Mouse (Mus musculus): ENCODE measurements around the gene Ifna4. TPM values are rescaled to one million over a fixed set of nuclear protein-coding genes. Genes with fewer than 3 reads are reported as not detected.
"Not testable (repeated sequence)": the region's sequence is repeated elsewhere in the genome, so short reads cannot be mapped to it uniquely, and the experiment has no call there.

Gene Ifna4
- not detected in 2 replicates for polyA plus RNA-seq (2015; fragmentation: Nextera tagmentation; extraction: Ambion mirVana)

DNA sequence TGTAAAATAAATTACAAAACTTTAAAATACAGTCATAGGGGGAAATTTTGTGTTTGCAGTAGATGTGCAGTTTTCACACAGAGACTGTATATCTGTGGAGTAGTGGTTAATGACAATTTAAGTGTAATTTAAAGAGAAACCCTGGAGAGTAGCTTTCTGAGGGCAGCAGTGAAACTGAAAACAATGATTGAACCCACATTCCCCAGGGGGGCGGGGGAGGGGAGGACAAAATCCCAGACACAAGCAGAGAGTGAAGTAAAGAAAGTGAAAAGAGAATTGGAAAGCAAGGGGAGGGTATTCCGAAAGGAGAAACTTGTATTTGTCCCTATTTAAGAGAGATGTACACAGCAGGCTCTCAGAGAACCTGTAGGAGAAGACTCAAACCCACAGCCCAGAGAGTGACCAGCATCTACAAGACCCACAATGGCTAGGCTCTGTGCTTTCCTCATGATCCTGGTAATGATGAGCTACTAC is at the start of gene Ifna4:
Gene Ifna4 (plus strand): TSS at position 424 of the 474 bp plus-strand sequence.
- no peak within 1 kb of the TSS for H3K4me2 ChIP-seq (ENCODE audit: low read depth, low read length)
- ATAC-seq (ENCODE audit: insufficient read depth, low FRiP score): no peak
- H3K9ac ChIP-seq (ENCODE audit: low read length): no peak within 1 kb of the TSS
- no peaks in the 10 kb centered on the region for H3K4me1 ChIP-seq (ENCODE audit: control insufficient read depth, insufficient read depth, low read length)
- H3K4me3 ChIP-seq (replicated peaks; ENCODE audit: low read length): no peak within 1 kb of the TSS
- H3K36me3 ChIP-seq (ENCODE audit: control insufficient read depth, insufficient read depth, low read length): no peaks in the 10 kb centered on the region
- WGBS: 51% methylated on average over 2 of the region's 2 CpGs
- H3K27me3 ChIP-seq (ENCODE audit: control insufficient read depth, insufficient read depth, low read length): no peaks in the 10 kb centered on the region
- no peak within 1 kb of the TSS for H3K27ac ChIP-seq (ENCODE audit: low read length)
- H3K9me3 ChIP-seq (replicated peaks; ENCODE audit: control insufficient read depth, low read length): no peaks in the 10 kb centered on the region

- not testable (repeated sequence) for H3K4me2 ChIP-seq (ENCODE audit: low read depth, low read length); H3K9me3 ChIP-seq (replicated peaks; ENCODE audit: control insufficient read depth, low read length); H3K27ac ChIP-seq (ENCODE audit: low read length); ATAC-seq (ENCODE audit: insufficient read depth, low FRiP score); H3K9ac ChIP-seq (ENCODE audit: low read length); H3K27me3 ChIP-seq (ENCODE audit: control insufficient read depth, insufficient read depth, low read length); H3K4me3 ChIP-seq (replicated peaks; ENCODE audit: low read length); H3K4me1 ChIP-seq (ENCODE audit: control insufficient read depth, insufficient read depth, low read length); H3K36me3 ChIP-seq (ENCODE audit: control insufficient read depth, insufficient read depth, low read length)
- 2% methylated on average over 9 of the region's 52 CpGs for WGBS
Measured at GRCm38 (mm10) chr4:88793936-88794675, 47.6 kb upstream of the Ifna4 start, which contains the start of gene Gm13275. TSS of gene Gm13275 (plus strand) at chr4:88794487.

DNA sequence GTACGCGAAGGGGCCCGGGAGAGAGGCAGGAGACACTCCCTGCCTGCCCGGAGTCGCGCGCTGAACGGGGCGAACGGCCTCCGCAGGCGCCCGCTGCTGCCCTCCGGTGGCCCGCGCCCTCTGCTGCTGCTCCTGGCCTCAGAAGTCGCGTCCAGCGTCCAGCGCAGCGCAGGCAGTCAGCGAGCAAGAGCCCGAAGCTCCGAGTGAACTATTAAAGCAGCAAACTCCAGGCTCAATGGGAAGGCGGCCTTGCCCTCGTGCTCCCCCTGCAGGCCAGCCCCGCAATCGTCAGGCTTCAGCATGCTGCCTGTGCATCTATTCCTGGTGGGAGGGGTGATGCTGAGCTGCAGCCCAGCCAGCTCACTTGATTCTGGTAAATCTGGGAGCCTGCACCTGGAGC is 44.6 kb upstream of the Ifna4 start, which contains the start of gene Gm13279:
Gene Gm13279 (plus strand): TSS at position 301 of the 400 bp plus-strand sequence.
- H3K4me3 ChIP-seq (replicated peaks; ENCODE audit: low read length); H3K27me3 ChIP-seq (ENCODE audit: control insufficient read depth, insufficient read depth, low read length); ATAC-seq (ENCODE audit: insufficient read depth, low FRiP score); H3K36me3 ChIP-seq (ENCODE audit: control insufficient read depth, insufficient read depth, low read length); H3K9ac ChIP-seq (ENCODE audit: low read length); H3K4me1 ChIP-seq (ENCODE audit: control insufficient read depth, insufficient read depth, low read length); H3K27ac ChIP-seq (ENCODE audit: low read length); H3K9me3 ChIP-seq (replicated peaks; ENCODE audit: control insufficient read depth, low read length); H3K4me2 ChIP-seq (ENCODE audit: low read depth, low read length): not testable (repeated sequence)
- WGBS: no CpG with 5 or more reads among the region's 28 CpGs

- H3K4me1 ChIP-seq (ENCODE audit: control insufficient read depth, insufficient read depth, low read length); H3K9ac ChIP-seq (ENCODE audit: low read length); H3K36me3 ChIP-seq (ENCODE audit: control insufficient read depth, insufficient read depth, low read length); ATAC-seq (ENCODE audit: insufficient read depth, low FRiP score); H3K4me2 ChIP-seq (ENCODE audit: low read depth, low read length); H3K9me3 ChIP-seq (replicated peaks; ENCODE audit: control insufficient read depth, low read length); H3K27me3 ChIP-seq (ENCODE audit: control insufficient read depth, insufficient read depth, low read length); H3K4me3 ChIP-seq (replicated peaks; ENCODE audit: low read length); H3K27ac ChIP-seq (ENCODE audit: low read length): not testable (repeated sequence)
- WGBS: 13% methylated on average over 4 of the region's 7 CpGs
Measured at GRCm38 (mm10) chr4:88799365-88799764, 42.3 kb upstream of the Ifna4 start, which contains the start of gene Gm13285. TSS of gene Gm13285 (plus strand) at chr4:88799665.

- not testable (repeated sequence) for H3K36me3 ChIP-seq (ENCODE audit: control insufficient read depth, insufficient read depth, low read length); H3K4me2 ChIP-seq (ENCODE audit: low read depth, low read length); ATAC-seq (ENCODE audit: insufficient read depth, low FRiP score); H3K27me3 ChIP-seq (ENCODE audit: control insufficient read depth, insufficient read depth, low read length); H3K9me3 ChIP-seq (replicated peaks; ENCODE audit: control insufficient read depth, low read length); H3K9ac ChIP-seq (ENCODE audit: low read length); H3K4me3 ChIP-seq (replicated peaks; ENCODE audit: low read length); H3K4me1 ChIP-seq (ENCODE audit: control insufficient read depth, insufficient read depth, low read length); H3K27ac ChIP-seq (ENCODE audit: low read length)
- WGBS: no CpG with 5 or more reads among the region's 29 CpGs
Measured at GRCm38 (mm10) chr4:88802954-88803353, 38.7 kb upstream of the Ifna4 start, which contains the start of gene Gm13287. TSS of gene Gm13287 (plus strand) at chr4:88803254.

- H3K27me3 ChIP-seq (ENCODE audit: control insufficient read depth, insufficient read depth, low read length); H3K9ac ChIP-seq (ENCODE audit: low read length); H3K27ac ChIP-seq (ENCODE audit: low read length); H3K4me2 ChIP-seq (ENCODE audit: low read depth, low read length); H3K9me3 ChIP-seq (replicated peaks; ENCODE audit: control insufficient read depth, low read length); H3K4me1 ChIP-seq (ENCODE audit: control insufficient read depth, insufficient read depth, low read length); H3K36me3 ChIP-seq (ENCODE audit: control insufficient read depth, insufficient read depth, low read length); ATAC-seq (ENCODE audit: insufficient read depth, low FRiP score): not testable (repeated sequence)
- no CpG with 5 or more reads among the region's 8 CpGs for WGBS
- H3K4me3 ChIP-seq (replicated peaks; ENCODE audit: low read length): peak within 1 kb of the TSS; percentile 23; the same call in 1 of the 2 replicates
Measured at GRCm38 (mm10) chr4:88805231-88805630, 36.4 kb upstream of the Ifna4 start, which contains the start of gene Gm13288. TSS of gene Gm13288 (plus strand) at chr4:88805531.

GRCm38 (mm10) chr4:88805761-88806160 is 35.9 kb upstream of the Ifna4 start:
- H3K27me3 ChIP-seq (ENCODE audit: control insufficient read depth, insufficient read depth, low read length); H3K36me3 ChIP-seq (ENCODE audit: control insufficient read depth, insufficient read depth, low read length); H3K4me2 ChIP-seq (ENCODE audit: low read depth, low read length); ATAC-seq (ENCODE audit: insufficient read depth, low FRiP score); H3K9me3 ChIP-seq (replicated peaks; ENCODE audit: control insufficient read depth, low read length); H3K9ac ChIP-seq (ENCODE audit: low read length); H3K4me1 ChIP-seq (ENCODE audit: control insufficient read depth, insufficient read depth, low read length); H3K27ac ChIP-seq (ENCODE audit: low read length): not testable (repeated sequence)
- H3K4me3 ChIP-seq (replicated peaks; ENCODE audit: low read length): peak overlapping the region; percentile 23; the same call in 1 of the 2 replicates
- WGBS: 0% methylated on average over 13 of the region's 34 CpGs

GRCm38 (mm10) chr4:88815928-88816327 is 25.7 kb upstream of the Ifna4 start, which contains the start of gene Ifna7:
TSS of gene Ifna7 (plus strand) at chr4:88816228.
- 46% methylated on average over 3 of the region's 3 CpGs for WGBS
- H3K4me3 ChIP-seq (replicated peaks; ENCODE audit: low read length): no peak within 1 kb of the TSS
- ATAC-seq (ENCODE audit: insufficient read depth, low FRiP score): no peak
- H3K27me3 ChIP-seq (ENCODE audit: control insufficient read depth, insufficient read depth, low read length): no peaks in the 10 kb centered on the region
- H3K4me1 ChIP-seq (ENCODE audit: control insufficient read depth, insufficient read depth, low read length): no peaks in the 10 kb centered on the region
- no peaks in the 10 kb centered on the region for H3K9me3 ChIP-seq (replicated peaks; ENCODE audit: control insufficient read depth, low read length)
- no peak within 1 kb of the TSS for H3K9ac ChIP-seq (ENCODE audit: low read length)
- H3K4me2 ChIP-seq (ENCODE audit: low read depth, low read length): no peak within 1 kb of the TSS
- no peak within 1 kb of the TSS for H3K27ac ChIP-seq (ENCODE audit: low read length)
- H3K36me3 ChIP-seq (ENCODE audit: control insufficient read depth, insufficient read depth, low read length): no peaks in the 10 kb centered on the region

- H3K27me3 ChIP-seq (ENCODE audit: control insufficient read depth, insufficient read depth, low read length): no peaks in the 10 kb centered on the region
Measured at GRCm38 (mm10) chr4:88819659-88820058, 22.0 kb upstream of the Ifna4 start, which contains the start of gene Ifna11. TSS of gene Ifna11 (plus strand) at chr4:88819959.

More at GRCm38 (mm10) chr4:88819659-88820058, 22.0 kb upstream of the Ifna4 start, which contains the start of gene Ifna11:
- H3K4me2 ChIP-seq (ENCODE audit: low read depth, low read length): no peak within 1 kb of the TSS
- no peak within 1 kb of the TSS for H3K27ac ChIP-seq (ENCODE audit: low read length)
- no peak within 1 kb of the TSS for H3K4me3 ChIP-seq (replicated peaks; ENCODE audit: low read length)
- 74% methylated on average over 1 of the region's 1 CpGs for WGBS
- no peak within 1 kb of the TSS for H3K9ac ChIP-seq (ENCODE audit: low read length)
- H3K4me1 ChIP-seq (ENCODE audit: control insufficient read depth, insufficient read depth, low read length): no peaks in the 10 kb centered on the region
- no peaks in the 10 kb centered on the region for H3K9me3 ChIP-seq (replicated peaks; ENCODE audit: control insufficient read depth, low read length)
- H3K36me3 ChIP-seq (ENCODE audit: control insufficient read depth, insufficient read depth, low read length): no peaks in the 10 kb centered on the region
- ATAC-seq (ENCODE audit: insufficient read depth, low FRiP score): no peak

All from stomach, embryonic 16.5 days (tissue).